Mouse (Mus musculus): ENCODE data around the gene Erc2.

GRCm38 (mm10) chr14:28413516-28413915 is 791.3 kb downstream of the Erc2 start:
- no peak for TF ChIP-seq CTCF (conservative IDR thresholded peaks at IDR 0.05; ENCODE audit: low read length)
- no peak for TF ChIP-seq NANOG (IDR thresholded peaks at IDR 0.05; ENCODE audit: borderline replicate concordance, low read length)
- no peak for TF ChIP-seq POU5F1 (IDR thresholded peaks at IDR 0.05; ENCODE audit: borderline replicate concordance, low read length)

Measured in E14TG2a.4 (cell line).